Comparison of ENCODE assay signal across 9 mouse cellular contexts in the genomic region with DNA sequence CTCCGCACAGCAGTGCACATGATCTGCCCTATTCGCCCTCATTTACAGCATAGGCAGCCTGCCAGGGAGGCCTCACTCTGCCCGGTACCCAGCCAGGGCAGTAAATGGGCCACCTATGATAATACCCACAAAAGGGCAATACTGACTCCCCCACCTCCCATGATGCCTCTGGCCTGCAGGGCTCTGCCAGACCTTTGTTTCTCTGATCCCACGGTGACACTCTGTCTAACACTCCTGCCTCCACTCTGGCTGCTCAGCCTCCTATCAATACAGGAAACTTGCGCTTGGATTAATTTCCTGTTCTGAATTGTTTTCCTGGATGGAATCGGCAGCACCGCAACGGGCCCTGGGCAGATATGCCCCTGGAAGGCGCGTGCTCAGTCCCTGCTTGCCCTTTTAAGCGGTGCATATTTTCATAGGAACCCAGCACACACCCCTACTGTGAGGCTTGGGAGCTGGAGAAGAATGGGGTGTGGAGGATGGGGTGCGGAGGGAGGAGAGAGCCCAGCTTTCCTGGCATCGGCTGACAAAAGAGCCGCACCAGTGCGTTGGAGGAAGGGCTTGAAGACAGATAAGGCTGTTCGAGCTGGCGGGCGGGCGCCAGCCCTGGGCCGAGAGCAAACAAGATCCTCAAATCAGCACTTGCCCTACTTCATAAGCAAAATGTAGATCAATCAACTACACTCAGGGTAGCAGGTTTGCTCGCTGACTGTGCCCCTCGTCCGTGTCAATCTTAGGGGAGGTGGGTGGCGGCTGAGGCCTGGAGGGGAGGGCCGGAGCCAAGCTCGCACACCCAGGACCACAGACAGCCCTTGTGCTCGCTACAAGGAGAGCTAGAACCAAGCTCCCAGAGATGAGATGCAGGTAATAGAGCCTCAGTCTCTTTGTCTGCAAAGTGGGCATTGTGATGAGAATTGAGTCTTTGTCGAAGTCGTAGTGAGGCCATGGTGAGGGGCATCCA. TPM values are rescaled to one million over a fixed set of nuclear protein-coding genes. Genes with fewer than 3 reads are reported as not detected.
DNase-seq lines count a peak whose midpoint lies in the region; ATAC-seq and TF ChIP-seq lines count a peak whose summit lies in the region.
"Had no signal": no experiment of that assay in that cellular context is flagged by ENCODE, and none has a peak within 500 bp of the region (broad histone marks: within the 10 kb centered on the region; RNA-seq: fewer than 3 reads in every experiment).

No protein-coding gene starts in this region.

- H3K4me2 ChIP-seq in stomach, embryonic 14.5 days (replicated peaks; ENCODE audit: low read depth, low read length): 0 out of 2 replicates have a peak overlapping the region, but pooled peaks have one; percentile 10
- H3K4me2 ChIP-seq: limb, embryonic 12.5 days had no signal

- no peaks in the 10 kb centered on the region for H3K9me3 ChIP-seq in stomach, embryonic 14.5 days (ENCODE audit: control insufficient read depth, low read depth, low read length)

- no peak overlapping the region for H3K4me3 ChIP-seq in left cerebral cortex, adult 2 months
- no peak overlapping the region for H3K4me3 ChIP-seq in stomach, embryonic 14.5 days (ENCODE audit: low read depth, low read length)
- H3K4me3 ChIP-seq: limb, embryonic 12.5 days had no signal

- H3K27ac ChIP-seq in left cerebral cortex, adult 2 months: no peak overlapping the region
- H3K27ac ChIP-seq in stomach, embryonic 14.5 days (ENCODE audit: low read length): peak overlapping the region; percentile 52; the same call in 1 of the 2 replicates
- H3K27ac ChIP-seq: limb, embryonic 12.5 days had no signal

- peak; percentile 77 for DNase-seq in cerebellum, adult 9-10 months
- DNase-seq in cerebellum, adult 11-12 months: no peak
- peak; percentile 9 to 16 for DNase-seq in heart, adult 9 months (ENCODE audit: low spot score in 2 of 2)
- DNase-seq in left cerebral cortex, adult 2 months (ENCODE audit: extremely low spot score in 1 of 2, low spot score in 2 of 2): peak; percentile 26 to 49
- no peak for DNase-seq in spleen, postnatal 14 days (ENCODE audit: low spot score in 2 of 2)
- DNase-seq in kidney, postnatal 4 days: no peak

- no peak overlapping the region for H3K9ac ChIP-seq in stomach, embryonic 14.5 days (replicated peaks; ENCODE audit: low read depth, low read length)
- H3K9ac ChIP-seq: limb, embryonic 12.5 days had no signal

- H3K27me3 ChIP-seq in stomach, embryonic 14.5 days (ENCODE audit: control insufficient read depth, insufficient read depth, low read length): no peaks in the 10 kb centered on the region

- H3K4me1 ChIP-seq in stomach, embryonic 14.5 days (ENCODE audit: control insufficient read depth, insufficient read depth, low read length): 0 out of 2 replicates have a peak, but pooled peaks cover 2% of the 10 kb centered on the region

- peak; percentile 53 for ATAC-seq in megakaryocyte-erythroid progenitor cell, adult 5-6 weeks (replicated peaks; ENCODE audit: low FRiP score, low TSS enrichment, poor library complexity, severe bottlenecking)
- ATAC-seq in stomach, embryonic 14.5 days (ENCODE audit: insufficient number of reproducible peaks, insufficient read depth, low FRiP score, low read depth): peak; percentile 76

- 41% methylated on average over 29 of the region's 29 CpGs for WGBS in stomach, embryonic 14.5 days

- intact Hi-C loops in left cerebral cortex, adult 2 months (cut with DNase I): no loop called here

- TF ChIP-seq CTCF in left cerebral cortex, adult 2 months (IDR thresholded peaks at IDR 0.05): no peak

- H3K36me3 ChIP-seq in stomach, embryonic 14.5 days (ENCODE audit: control insufficient read depth, insufficient read depth, low read length): no peaks in the 10 kb centered on the region
- H3K36me3 ChIP-seq: limb, embryonic 12.5 days had no signal

RNA-seq across cellular contexts. Expression of gene Grm4, which starts 40.8 kb away (rescaled TPM):
- total RNA-seq in left cerebral cortex, adult 2 months (2021): 10 to 100 TPM; 19.9 to 29.7 TPM
- not detected in 2 replicates for total RNA-seq in megakaryocyte-erythroid progenitor cell, adult 5-6 weeks (2014; fragmentation: Nextera tagmentation)
- total RNA-seq in megakaryocyte-erythroid progenitor cell, adult 5-6 weeks (2017): not detected in 2 replicates
- 0.17 and 0.27 TPM in 2 replicates for polyA plus RNA-seq in stomach, embryonic 14.5 days (2014; fragmentation: Nextera tagmentation; extraction: Ambion mirVana)

Comparison
In these comparisons a context has a peak if more than half of its experiments do, and no peak if none do; other contexts are left out.
1. DNase-seq: peak in cerebellum, adult 9-10 months (single experiment), heart, adult 9 months (2 of 2) and left cerebral cortex, adult 2 months (2 of 2); none in cerebellum, adult 11-12 months (single experiment), spleen, postnatal 14 days (0 of 2) and kidney, postnatal 4 days (0 of 2).
2. RNA of gene Grm4, which starts 40.8 kb away (total RNA-seq): 19.9 to 29.7 TPM in left cerebral cortex, adult 2 months; not detected in megakaryocyte-erythroid progenitor cell, adult 5-6 weeks; every median in the first group is over 10 times any median in the second.